Mouse (Mus musculus) testis, adult 2 months (tissue): Measurements from ENCODE around the gene Nos3.

Experiments
- CTCF ChIP-seq: fragments of 200-500 bp; IDR thresholded peaks from 2 replicates; pipeline ENCODE4 v1.5.1; 2012; ENCODE audit warnings: low read depth, mild to moderate bottlenecking, inconsistent platforms, low read length, moderate library complexity; ENCODE audit not compliant: control insufficient read depth, insufficient read depth, insufficient replicate concordance
- POLR2A ChIP-seq: fragments of 200-500 bp; IDR thresholded peaks from 2 replicates; pipeline ENCODE4 v1.6.1; 2012; ENCODE audit warnings: low read depth, mild to moderate bottlenecking, inconsistent platforms, low read length, moderate library complexity; ENCODE audit not compliant: control insufficient read depth

DNA sequence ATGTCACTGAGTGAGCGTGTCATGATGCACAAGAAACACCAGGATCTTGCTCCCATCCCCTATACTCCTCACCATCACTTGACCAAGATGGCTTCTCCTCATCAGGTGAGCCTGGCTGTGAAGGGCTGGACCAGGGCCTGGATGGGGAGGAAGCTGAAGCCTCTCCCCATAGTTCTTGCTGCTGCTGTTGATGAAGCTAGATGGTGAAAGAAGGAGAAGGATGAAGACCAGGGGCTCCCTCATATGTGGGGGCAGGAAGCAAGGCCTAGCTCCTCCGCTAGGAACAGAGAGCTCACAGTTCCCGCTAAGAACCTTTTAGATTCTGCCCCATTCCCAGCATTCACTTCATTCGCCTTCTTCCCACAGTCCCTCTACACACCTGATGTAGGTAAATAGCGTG is 20.8 kb downstream of the Nos3 start:
- TF ChIP-seq POLR2A (no peak), CTCF (no peak)
